Mouse (Mus musculus): ENCODE data around the gene Fam217b. TPM values are rescaled to one million over a fixed set of nuclear protein-coding genes. Genes with fewer than 3 reads are reported as not detected.

Gene Fam217b
- 1 to 10 TPM; 3.2 to 8.7 TPM for total RNA-seq (2021)
- polyA plus RNA-seq (2012; rRNA removed) = 2.4 and 2.6 TPM in 2 replicates
- long read RNA-seq, partial matches to known transcripts = 0 of 1 reads
- long read RNA-seq, other reads (novel, unspliced or antisense) = 1 of 1 reads

DNA sequence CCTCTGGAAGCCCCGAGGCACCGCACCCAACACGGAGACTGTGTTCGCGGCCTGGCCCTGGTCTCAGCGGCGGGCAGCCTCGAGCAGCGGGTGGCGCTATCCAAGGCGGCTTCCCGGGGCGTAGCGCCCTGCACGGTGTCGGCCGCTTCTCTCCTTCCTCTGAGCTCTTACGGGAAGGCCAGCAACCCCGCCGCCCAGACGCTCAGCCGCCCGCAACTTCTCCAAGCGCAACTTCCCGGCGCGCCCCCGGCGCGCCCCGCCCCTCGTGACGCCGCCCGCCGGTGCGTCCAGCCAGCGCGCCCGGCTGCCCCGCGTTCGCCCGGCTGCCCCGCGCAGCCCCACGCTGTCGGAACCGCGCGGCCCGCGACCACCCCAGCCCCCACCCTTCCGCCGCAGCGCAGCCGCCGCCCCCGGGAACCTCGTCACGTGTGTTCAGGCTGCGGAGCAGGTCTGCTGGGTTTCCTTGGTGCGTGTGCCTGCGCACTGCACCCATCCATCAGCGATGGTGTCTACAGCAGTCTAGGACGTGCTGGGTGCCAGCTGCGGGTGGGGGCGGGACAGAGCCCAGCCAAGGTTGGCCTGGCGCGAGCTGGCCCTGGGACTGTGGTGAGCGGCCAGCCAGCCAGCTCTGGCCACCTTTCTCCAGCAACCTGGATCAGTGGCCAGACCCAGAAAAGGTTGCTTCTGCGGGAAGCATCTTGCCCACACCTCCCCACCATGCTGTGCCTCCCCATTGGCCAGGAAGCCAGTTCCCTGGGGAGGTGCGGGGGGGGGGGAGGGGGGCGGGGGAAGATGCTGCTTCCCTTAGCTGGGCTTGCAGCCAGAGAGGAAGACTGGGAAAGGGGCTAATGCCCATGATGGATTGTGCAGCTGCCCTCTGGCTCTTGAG is at the start of gene Fam217b, which contains the start of gene Ppp1r3d:
TSS of gene Fam217b (plus strand) at position 264 of the 889 bp plus-strand sequence.
TSS of gene Ppp1r3d (minus strand) at position 212 of the 889 bp plus-strand sequence.
- DNase-seq = peak; percentile 68

DNA sequence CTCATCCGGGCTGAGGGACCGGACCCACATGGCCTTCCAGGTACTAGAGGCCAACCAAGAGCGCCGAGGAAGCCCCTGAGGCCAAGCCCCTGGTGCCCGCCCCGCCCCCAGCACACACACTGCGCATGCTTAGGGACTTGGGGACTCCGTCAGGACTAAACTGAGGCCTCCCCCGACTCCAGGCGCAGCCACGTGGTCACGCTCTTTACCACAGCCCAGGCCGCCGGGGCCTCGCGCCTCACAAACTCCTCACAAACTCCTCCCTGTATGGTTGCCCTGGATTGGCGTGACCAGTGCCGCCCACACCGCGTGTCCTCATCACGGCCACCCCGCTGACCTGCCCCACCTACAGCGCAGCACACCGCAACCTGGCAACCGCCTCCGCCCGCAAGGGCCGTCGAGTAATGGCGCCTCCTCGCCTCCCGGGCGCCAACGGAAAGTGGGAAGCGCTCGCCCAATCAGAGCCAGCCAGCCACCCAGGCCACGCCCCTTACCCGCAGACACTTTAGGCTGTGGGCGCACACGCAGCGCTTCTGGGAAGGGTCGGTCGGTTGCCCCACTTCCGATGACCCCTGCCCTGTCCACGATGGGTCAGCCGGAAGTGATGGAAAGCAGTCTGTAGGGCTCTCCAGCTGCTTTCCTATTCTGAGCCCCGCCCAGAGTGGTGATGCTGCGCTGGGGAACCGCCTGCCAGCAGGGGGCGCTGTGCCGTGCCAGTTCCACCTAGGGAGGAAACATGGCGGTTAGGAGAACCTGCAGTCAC is 7.1 kb upstream of the Fam217b start, which contains the start of gene Sycp2:
TSS of gene Sycp2 (minus strand) at position 633 of the 763 bp plus-strand sequence.
- DNase-seq = no peak

DNA sequence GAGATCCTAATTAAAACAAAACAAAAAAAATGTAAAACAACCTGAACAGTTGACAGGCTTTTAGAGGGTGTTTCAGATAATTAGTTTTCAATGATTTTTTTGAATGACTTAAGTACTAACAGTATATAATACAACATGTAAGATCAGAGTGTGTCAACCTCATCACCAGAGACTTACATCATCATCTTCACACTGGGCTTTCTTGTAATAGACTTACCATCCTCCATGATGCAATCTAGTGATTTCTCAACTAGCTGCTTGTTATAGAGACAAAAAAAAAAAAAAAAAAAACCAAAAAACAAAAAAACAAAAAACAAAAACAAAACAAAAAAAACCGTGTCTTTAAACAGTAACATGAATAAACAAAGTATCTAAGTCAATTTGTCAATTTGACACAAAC is 5.3 kb upstream of the Fam217b start:
- no peak for DNase-seq

DNA sequence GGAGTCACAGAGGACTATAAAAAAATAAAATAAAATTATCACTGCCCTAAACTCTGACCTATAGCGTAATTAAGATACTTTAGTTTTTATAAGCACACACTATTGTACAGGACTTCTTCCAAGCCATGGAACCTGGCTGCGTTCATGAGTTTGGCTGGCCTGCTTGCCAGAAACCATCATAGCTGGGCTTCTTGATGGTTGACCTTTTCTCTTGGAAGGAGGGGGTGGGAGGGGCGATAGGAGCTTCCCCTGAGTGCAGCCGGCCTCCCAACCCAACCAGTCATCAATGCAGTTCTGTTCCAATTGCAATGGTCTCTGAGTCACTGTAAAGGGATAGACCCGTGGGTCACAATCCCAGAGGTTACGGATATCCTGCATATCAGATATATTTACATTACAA is 4.0 kb upstream of the Fam217b start:
- no peak for DNase-seq

DNA sequence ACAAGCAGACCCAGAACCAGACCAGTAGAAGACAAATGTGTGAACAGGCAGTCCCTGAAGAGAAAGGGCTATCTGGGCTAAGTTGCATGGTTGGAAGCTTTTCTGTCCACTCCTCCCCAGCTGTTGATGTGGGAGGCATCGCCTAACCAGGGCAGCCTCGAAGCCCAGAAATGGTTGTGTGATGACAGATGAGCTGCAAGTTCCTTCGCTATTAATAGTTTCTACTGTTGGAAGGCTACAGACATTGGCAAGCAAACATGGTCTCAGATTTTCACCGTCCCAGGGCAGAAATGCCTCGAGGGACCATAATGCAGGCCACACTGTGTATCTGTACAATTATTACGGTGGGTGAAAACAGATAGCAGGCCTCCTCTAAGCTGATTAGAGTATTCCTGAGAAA is 1.7 kb upstream of the Fam217b start:
- no peak for DNase-seq

DNA sequence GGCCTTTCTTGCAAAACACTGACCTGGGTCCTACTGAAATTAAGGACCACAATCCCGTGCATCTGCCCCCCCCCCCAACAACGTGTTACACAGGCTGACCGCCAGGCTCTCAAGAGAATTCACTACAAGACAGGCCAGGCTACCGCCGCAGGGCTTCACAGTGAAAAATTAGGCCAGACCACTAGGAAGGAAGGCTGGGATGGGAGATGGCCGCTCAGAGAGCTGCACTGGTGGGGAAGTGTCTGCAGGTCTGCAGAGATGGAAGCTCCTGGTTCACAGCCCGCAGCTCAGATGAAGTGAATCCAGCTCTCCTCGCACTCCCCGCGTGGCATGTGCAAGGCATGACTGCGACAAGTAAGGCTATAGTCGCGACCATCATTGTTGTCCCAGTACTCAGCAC is 1.2 kb upstream of the Fam217b start:
- DNase-seq = no peak

DNA sequence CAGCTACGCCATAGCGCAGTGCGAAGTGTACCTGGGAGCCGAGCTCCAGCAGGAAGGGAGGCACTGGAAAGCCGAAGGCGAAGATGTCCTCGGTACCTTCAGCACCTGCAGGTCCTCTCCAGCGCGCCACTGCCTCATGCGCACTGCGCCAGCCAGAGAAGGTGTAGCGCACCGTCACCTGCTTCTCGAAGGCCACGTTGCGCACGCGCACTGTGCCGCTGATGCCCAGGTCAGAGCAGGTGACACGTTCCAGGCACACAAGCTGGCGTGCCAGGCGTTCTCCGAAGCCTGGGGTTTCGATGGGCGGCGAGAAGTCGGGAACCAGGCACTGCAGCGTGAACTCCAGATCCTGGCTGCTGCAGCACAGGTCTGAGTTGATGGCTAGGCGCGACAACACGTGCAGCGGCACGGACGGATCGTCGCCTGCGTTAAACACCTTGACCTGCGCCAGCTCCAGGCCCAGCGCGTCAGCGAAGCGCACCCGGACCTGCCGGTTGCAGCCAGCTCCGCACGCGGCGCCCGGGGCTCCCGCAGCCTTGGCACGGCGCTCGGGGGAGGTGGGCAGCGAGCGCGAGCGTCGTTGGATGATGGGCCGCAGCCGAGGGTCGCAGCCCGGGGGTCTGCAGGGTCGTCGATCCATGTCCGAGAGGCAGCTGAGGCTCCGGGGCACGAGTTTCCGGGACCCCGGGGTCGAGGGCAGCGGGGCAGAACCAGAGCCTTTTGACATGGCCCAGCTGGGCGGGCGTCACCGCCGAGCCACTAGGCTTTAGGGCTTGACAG is 653 bp upstream of the Fam217b start:
- DNase-seq = peak; percentile 27

DNA sequence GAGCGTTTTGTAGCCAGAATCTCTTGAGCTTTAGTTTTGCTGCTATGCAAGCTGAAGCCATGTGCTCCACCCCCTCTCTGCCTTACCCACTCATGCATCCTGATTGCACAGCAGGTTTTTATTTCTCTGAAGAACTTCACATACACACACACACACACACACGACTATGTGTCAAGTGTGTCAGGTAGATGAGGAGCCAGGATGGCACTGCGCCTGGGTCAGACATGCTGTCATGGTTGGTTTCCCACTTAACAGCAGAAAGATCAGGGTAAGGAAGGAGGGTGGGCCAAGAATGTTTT is 775 bp downstream of the Fam217b start:
- no peak for DNase-seq

DNA sequence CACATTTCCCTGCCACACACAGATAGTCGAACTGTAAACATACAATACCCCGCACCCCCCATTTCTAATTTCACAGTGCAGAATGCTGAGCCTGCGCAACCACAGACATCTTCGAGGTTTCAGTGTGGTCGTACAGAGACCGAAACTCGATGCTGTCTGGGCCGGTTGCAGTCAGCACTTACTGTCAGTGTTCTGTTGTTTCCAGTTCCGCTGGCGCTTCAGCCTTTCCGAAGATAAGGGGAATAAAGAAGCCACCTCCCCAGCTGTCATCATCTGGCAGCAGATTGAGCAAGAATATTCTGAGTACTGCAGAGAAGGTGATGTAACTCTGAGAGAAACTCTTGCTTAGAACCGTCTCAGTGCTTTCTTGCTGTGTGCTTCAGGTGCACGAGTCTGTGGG is 2.1 kb downstream of the Fam217b start:
- DNase-seq = no peak

DNA sequence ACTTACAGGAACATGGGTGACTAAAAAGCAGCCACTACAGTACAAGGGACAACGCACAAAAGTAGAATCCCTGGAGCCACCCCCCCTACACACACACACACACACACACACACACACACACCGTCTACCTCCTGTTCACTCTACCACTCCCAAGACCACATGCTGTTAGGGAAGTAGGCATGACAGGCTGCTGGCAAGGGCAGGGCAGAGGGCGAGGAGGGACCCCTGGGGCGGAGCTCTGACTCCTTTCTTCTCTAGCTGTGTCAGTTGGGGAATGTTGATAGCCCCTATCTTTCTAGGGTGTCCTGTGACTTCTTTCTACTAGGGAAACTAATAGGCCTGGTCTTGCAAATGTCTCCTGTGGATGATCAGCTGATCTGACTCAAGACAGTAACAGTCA is 2.6 kb downstream of the Fam217b start:
- no peak for DNase-seq

DNA sequence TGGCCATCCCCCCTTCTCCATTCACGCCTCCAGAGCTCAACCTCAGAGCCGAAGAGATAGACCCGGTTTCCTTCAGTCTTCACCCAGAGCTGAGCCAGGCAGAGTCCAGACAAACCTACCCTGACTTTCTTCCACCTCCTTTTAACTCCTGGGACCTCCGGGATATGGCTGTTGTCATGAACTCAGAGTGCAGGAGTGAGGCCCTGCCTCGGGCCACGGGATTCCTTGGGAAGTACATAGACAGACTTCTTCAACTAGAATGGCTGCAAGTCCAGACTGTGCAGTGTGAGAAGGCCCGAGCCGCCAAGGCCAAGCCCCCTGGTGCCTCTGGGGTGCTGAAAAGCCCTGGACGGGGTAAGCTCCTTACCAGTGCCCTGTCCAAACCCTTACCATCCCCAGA is 6.3 kb downstream of the Fam217b start:
- no peak for DNase-seq

DNA sequence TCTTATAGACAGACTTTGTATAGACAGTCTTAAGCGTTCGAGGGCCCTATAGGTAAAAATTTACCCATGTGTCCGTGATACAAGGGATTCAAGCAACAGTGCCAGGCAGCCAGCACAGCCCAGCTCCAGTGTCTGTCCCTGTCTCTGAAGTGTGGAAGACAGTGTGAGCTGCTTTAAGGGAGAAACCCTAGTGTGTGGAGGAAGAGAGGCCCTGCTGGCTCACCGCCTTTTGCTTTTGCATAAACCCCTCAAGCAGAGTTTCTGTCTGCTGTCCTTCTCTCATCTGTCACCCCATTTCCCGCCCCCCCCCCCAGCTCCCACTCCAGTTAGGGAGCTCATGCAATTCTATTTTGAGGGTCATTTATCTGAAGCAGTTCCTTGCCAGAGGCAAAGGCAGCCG is 7.3 kb downstream of the Fam217b start:
- DNase-seq = no peak

DNA sequence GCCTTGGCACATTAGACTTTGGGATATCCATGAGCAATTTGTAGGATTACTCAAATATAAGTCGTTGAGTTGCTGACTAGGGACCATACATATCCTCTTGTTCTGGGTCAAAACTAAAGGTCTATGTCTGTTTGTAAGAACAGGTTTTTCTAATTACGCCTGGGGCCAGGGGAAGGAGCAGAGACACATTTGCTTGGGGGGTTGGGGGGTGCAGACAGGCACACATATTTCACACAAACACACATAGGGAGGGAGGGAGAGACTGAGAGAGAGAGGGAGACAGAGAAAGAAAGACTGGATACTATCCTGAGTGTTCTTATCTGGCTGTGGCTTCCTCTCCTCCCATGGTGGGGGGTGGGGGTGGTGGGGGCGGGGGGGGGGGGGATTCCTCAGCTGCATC is 7.9 kb downstream of the Fam217b start:
- DNase-seq = no peak

DNA sequence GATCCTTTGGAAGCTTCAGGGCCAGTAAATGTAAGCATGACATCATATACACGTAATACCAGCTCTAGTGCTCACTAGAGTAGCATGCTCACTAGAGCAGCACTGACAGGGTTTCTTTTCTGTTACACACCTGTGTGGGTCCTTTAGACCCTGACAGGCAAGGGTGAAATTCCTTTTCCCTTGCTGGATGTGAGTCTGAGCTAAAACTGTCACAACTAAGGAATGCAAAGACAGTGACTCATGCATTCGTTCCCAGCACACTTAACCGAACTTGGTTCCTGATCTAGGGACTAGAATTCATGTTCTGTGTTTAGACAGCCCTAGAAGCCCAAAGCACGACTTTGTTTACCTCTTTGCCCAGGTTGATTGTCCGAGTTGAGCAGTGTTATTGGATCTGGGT is 8.9 kb downstream of the Fam217b start:
- DNase-seq = no peak

DNA sequence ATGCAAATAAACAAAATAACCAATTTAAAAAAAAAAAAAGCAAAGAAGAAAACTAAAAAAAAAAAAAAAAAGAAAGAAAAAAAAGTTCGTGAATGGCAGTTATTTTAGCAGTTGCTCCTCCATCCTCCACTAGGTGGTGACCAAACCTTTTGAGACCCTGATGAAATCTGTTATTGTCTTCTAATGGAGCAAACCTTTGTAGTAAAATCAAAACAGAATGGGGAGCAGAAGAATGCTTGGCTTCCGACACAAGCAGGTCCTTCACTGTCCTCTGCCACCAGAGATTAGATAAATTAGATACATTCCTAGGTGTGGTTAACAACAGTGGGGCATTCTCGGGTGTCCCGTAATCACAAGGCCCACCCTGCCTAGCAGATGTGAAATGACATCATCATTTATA is 11.9 kb downstream of the Fam217b start:
- DNase-seq = no peak

DNA sequence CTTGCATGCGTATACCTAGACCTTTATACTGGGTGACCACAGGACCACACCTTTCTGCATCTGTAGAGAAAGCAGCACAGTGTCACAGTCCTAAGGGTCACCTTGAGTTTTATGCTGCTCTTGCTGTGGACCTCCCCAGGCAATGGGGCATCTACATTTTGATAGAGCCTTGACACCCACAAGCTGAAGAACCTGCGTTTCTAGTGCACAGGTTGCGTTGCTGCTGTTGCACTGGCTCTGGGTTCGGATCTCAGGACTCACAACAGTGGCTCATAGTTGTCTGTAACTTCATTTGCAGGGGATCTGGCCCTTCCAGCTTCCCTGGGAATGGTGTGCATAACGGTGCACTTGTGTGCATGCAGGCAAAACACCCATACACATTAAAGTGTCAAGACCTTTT is 12.9 kb downstream of the Fam217b start:
- DNase-seq = no peak

DNA sequence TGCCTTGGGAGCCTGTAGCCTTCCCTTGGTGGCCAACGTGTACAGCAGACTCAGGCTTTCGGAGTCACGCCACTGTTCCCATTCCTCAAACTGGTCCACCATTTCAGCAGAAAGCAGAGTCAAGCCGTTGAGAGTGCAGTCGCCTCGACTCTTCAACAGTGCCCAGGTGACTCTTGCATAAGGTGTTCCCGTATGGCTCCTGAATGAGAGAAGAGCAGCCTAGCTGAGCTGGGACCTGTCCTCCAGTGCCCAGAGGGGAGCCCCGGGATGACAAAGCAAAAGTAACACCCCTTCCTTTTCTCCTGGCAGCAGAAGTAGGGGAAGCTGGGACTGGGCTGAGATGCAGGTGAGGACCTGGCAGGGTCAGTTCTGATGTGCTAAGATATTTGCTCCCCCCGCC is 13.9 kb downstream of the Fam217b start:
- no peak for DNase-seq

DNA sequence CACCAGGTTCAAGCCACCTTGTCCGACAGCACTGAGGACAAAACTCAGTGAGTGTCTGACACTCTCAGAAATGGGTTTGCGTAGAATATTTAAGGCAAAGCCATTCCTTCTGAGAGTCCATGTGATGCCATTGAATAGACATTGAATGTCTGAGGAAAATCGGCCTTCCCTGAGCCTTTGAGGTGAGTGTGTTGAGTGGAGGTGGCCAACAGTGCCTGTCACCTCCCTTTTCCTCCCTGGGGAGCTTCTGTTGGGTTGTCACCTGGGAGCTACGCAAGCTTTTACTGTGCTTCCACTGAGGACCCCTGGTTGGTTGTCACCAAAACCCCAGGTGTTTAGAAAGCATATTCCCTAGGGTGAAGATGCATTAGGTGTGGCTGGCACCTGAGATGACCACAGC is 14.4 kb downstream of the Fam217b start:
- DNase-seq = no peak

DNA sequence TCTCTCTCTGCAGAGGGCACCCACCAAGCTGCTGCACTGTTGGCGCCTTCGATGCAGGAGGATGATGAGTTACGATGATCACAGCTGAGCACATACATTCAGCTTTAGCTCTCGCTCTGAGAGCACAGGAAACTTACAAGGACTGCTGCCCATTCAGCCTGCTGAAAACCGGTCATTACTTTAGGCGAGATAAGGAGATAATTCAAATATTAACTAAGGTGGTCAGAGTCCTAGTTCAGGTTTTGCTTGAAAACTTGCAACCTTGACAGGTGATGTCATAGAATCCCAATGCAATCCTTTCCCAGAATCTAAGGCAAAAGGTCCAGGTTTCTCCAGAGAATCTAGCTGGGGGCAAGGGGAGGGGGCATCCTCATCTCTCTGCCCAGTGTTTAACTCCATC is 15.1 kb downstream of the Fam217b start:
- DNase-seq = no peak

DNA sequence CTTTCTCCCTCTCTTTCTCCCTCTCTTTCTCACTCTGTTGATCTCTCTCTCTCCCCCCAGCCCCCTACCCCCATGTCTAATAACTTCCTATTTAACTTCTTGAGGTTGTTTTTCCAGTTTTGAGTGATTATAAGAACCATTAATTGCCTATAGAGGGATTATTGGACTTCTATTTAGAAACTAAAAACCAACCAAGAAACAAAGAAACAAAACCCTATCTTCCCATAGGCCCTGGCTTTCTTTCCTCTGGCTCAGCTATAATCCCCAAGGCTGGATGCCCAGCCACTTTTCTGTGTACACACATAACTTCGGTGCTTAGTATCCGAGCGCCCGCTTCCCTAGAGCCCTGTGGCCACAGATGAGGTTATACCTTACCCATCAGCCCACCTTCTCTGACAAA is 15.9 kb downstream of the Fam217b start, which contains the start of gene Cdh26:
TSS of gene Cdh26 (plus strand) at position 301 of the 400 bp plus-strand sequence.
- no peak for DNase-seq

DNA sequence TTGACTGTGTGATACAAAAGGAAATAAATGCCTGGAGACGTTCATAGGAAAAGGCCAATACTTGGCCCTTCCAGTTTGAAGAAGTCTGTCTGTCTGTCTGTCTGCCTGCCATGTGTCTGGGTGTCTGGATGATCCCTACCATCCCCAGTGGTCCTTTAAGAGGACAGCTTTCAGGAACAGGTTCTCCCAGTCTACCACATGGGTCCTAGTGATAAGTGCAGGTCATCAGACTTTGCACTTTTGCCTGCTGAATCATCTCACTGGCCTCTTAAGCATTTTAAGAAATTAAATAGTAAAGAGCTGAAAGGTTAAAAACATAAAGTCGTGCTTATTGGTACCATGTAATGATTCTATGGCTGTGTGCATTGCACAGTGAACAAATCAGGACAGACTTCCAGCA is 19.2 kb downstream of the Fam217b start:
- no peak for DNase-seq

DNA sequence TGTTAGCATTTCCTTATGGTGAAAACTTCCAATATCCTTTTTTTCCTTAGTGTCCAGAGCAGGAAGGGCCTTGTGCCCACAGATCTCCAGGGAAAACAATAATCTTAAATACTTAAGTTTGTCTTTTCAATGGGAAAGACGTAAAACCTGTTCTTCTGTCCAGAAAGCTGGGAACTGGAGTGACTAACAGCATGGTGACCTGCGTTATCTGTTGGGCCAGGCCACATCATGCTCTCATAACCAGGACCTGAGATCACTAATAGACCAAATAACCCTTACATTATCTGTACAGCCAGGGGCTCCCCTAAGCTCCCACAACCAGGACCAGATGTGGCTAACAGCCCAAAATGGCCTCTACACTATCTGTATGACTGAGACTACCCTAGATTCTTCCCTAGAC is 19.6 kb downstream of the Fam217b start:
- no peak for DNase-seq

Measured in adrenal gland, adult 2 months (tissue).